Mouse (Mus musculus) heart, embryonic 15.5 days (tissue): ENCODE results near the gene Ppox. TPM values are rescaled to one million over a fixed set of nuclear protein-coding genes. Genes with fewer than 3 reads are reported as not detected.

ENCODE experiments used
- ATAC-seq: fragments of 200-750 bp; cut with Nextera tagmentation; replicated peaks from 2 replicates; pipeline ENCODE4 v1.8.0; 2017; ENCODE audit warnings: low read depth, moderate TSS enrichment; ENCODE audit not compliant: insufficient number of reproducible peaks, insufficient read depth, low FRiP score
- H3K27ac ChIP-seq: fragments of 300-500 bp; sonication (generic); 2 replicates; pipeline ENCODE4 v1.5.1; 2015; ENCODE audit warnings: mild to moderate bottlenecking, inconsistent platforms
- H3K27me3 ChIP-seq: fragments of 300-500 bp; sonication (generic); 2 replicates; pipeline ENCODE4 v1.6.1; 2015; ENCODE audit warnings: inconsistent platforms
- H3K36me3 ChIP-seq: fragments of 300-500 bp; sonication (generic); 2 replicates; pipeline ENCODE4 v1.6.1; 2015; ENCODE audit warnings: mild to moderate bottlenecking, inconsistent platforms
- H3K4me1 ChIP-seq: fragments of 300-500 bp; sonication (generic); replicated peaks from 2 replicates; pipeline ENCODE4 v1.6.1; 2015; ENCODE audit warnings: inconsistent platforms
- H3K4me2 ChIP-seq: fragments of 300-500 bp; sonication (generic); 2 replicates; pipeline ENCODE4 v1.6.1; 2015; ENCODE audit warnings: inconsistent platforms, mild to moderate bottlenecking, moderate library complexity
- H3K4me3 ChIP-seq: fragments of 300-500 bp; sonication (generic); 2 replicates; pipeline ENCODE4 v1.5.1; 2015; ENCODE audit warnings: mild to moderate bottlenecking, inconsistent platforms
- H3K9ac ChIP-seq: fragments of 300-500 bp; sonication (generic); 2 replicates; pipeline ENCODE4 v1.6.1; 2015; ENCODE audit warnings: mild to moderate bottlenecking, inconsistent platforms
- H3K9me3 ChIP-seq: fragments of 300-500 bp; sonication (generic); replicated peaks from 2 replicates; pipeline ENCODE4 v1.6.1; 2016; ENCODE audit warnings: inconsistent platforms
- WGBS: fragments of 180-500 bp; shearing (Covaris S2); methylation state at CpG from one replicate; pipeline ENCODE4 v1.1.7; 2015; ENCODE audit warnings: mixed read lengths; 5-methylcytosine and 5-hydroxymethylcytosine counted together
- polyA plus RNA-seq: library from polyadenylated mRNA; unstranded; fragments of >200 nt; fragmentation: Nextera tagmentation; extraction: Ambion mirVana; gene quantifications from 2 replicates; pipeline ENCODE4 v1.2.1, GENCODE M21; 2015

Gene Ppox
- polyA plus RNA-seq, 1 experiment from 2014 or later: 32.7 TPM

DNA sequence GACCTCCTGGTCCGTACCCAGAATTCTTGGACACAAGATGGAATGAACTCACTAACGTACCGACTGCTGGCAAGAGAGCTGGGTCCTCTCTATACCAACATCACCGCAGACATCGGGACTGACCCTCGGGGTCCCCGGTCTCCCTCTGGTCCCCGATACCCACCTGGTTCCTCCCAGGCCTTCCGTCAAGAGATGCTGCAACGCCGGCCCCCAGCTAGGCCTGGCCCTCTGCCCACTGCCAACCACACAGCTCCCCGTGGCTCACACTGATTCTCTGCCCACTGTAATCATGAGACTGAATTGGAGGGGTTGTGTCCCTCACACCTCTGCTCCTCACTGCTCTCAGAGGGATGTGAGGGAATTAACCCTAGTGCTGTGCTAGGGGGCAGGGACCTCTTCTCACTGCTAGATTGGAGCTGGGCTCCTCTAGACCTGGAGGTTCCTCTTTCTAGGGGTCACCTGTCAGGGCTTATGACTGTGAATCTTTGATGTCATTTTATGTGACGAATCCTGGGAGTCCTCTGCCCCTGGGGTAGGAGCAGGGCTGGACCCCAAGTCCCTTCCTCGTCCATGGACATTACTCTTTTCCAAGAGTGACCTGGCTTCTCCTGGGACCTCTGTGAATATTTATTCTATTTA is 4.8 kb downstream of the Ppox start:
- Histone ChIP-seq H3K9me3 (no peaks in the 10 kb centered on the region), H3K9ac (no peak overlapping the region), H3K4me2 (no peak overlapping the region), H3K27me3 (no peaks in the 10 kb centered on the region), H3K36me3 (peaks cover 54% of the 10 kb centered on the region), H3K4me1 (peaks cover 15% of the 10 kb centered on the region), H3K27ac (no peak overlapping the region), H3K4me3 (no peak overlapping the region)
- ATAC-seq: no peak
- WGBS: 87% methylated on average over 14 of the region's 14 CpGs

DNA sequence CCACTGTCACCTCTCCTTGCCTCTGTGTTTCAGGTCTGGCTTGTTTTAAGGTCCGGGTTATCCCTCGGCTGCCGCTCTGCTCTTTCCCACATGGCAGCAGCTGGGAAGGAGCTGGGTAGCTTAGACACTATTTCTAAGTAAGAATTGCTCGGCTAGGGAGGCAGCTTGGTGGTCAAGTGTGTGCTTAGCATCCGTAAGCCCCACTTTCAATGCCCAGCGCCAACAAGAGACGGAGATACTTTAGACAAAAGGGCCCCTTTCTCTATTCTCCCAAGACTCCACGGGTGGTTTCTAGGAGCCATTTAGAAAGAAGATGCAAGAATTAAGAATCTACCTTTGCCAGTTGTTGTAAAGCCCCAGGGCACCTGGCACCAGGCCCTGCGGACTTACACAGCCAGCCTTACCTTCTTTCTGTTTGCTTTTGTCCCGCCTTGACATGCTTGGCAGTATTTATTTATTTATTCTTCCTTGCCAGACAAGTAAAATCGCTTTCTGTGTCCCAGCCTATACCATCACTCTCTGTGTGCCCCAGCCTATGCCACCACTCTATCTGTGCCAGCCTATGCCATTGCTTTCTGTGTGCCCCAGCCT is 5.7 kb downstream of the Ppox start:
- H3K9me3 ChIP-seq: no peaks in the 10 kb centered on the region
- H3K4me1 ChIP-seq: peaks cover 18% of the 10 kb centered on the region
- peaks cover 54% of the 10 kb centered on the region for H3K36me3 ChIP-seq
- H3K27ac ChIP-seq: no peak overlapping the region
- H3K9ac ChIP-seq: no peak overlapping the region
- no peaks in the 10 kb centered on the region for H3K27me3 ChIP-seq
- ATAC-seq: no peak
- 90% methylated on average over 11 of the region's 11 CpGs for WGBS
- H3K4me2 ChIP-seq: no peak overlapping the region
- no peak overlapping the region for H3K4me3 ChIP-seq

DNA sequence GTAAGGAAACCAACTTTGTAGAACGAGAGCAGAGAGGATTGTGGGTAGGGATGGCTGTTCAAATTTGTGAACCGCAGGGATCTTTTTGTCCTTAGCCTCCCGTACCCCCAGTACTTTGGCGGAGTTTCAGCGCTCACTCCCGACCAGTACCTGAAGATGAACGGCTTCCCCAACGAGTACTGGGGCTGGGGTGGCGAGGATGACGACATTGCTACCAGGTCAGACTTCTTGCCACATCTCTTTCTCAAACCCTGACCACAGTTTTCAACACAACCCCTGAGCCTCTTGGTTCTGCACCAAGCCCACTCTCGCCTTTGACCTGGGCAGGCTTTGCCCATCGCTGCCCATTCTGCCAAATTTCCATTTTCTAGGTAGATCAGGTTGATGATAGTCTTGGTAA is 6.8 kb downstream of the Ppox start:
- ATAC-seq: no peak
- Histone ChIP-seq H3K36me3 (peaks cover 54% of the 10 kb centered on the region), H3K27me3 (no peaks in the 10 kb centered on the region), H3K9me3 (no peaks in the 10 kb centered on the region), H3K4me3 (no peak overlapping the region), H3K4me1 (peaks cover 12% of the 10 kb centered on the region), H3K27ac (no peak overlapping the region), H3K9ac (no peak overlapping the region), H3K4me2 (no peak overlapping the region)
- WGBS: 92% methylated on average over 12 of the region's 12 CpGs

DNA sequence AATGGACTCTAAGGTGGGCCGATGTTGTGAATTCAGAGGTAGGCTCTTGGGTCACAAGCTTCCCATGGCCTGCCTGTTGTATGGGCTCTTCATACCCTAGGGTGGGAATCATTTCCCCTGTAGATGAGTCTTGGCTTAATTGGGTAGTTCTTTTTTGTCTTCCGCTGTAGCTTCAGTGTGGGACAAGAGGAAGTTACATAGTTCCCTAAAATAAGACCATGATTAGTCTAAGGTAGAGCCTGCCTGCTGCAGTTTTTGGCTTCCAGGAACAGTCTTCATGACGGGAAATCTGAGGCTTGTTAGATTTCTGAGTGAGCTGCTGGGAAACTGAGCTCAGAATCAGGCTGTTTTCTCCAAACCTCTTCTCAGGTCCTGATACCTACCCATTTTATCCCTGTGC is 8.9 kb downstream of the Ppox start:
- ATAC-seq: no peak
- Histone ChIP-seq H3K36me3 (peaks cover 47% of the 10 kb centered on the region), H3K4me3 (no peak overlapping the region)

DNA sequence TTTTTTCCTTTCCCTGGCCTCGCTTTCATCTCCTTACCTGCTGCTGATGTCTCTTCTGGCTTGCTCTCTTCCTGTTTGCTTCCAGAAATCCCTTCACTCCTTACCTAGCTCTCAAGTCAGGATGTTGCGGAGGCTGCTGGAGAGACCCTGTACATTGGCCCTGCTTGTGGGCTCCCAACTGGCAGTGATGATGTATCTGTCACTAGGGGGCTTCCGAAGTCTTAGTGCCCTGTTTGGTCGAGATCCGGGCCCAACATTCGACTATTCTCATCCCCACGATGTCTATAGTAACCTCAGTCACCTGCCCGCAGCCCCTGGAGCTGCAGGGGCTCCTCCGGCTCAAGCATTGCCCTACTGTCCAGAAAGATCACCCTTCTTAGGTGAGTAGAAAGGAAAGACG is 9.4 kb downstream of the Ppox start:
- Histone ChIP-seq H3K36me3 (peaks cover 42% of the 10 kb centered on the region), H3K9me3 (no peaks in the 10 kb centered on the region), H3K4me3 (peak overlapping the region; percentile 89; the same call in 1 of the 2 replicates), H3K4me1 (peaks cover 12% of the 10 kb centered on the region), H3K27me3 (no peaks in the 10 kb centered on the region), H3K27ac (no peak overlapping the region), H3K4me2 (peak overlapping the region; percentile 83; the same call in 1 of the 2 replicates), H3K9ac (no peak overlapping the region)
- 62% methylated on average over 10 of the region's 10 CpGs for WGBS
- ATAC-seq: no peak

More for the DNA sequence above, 8.9 kb downstream of the Ppox start:
- Histone ChIP-seq H3K9ac (no peak overlapping the region), H3K4me2 (0 out of 2 replicates have a peak overlapping the region, but pooled peaks have one; percentile 83), H3K4me1 (peaks cover 12% of the 10 kb centered on the region), H3K27me3 (no peaks in the 10 kb centered on the region), H3K27ac (no peak overlapping the region), H3K9me3 (no peaks in the 10 kb centered on the region)
- 87% methylated on average over 3 of the region's 3 CpGs for WGBS

DNA sequence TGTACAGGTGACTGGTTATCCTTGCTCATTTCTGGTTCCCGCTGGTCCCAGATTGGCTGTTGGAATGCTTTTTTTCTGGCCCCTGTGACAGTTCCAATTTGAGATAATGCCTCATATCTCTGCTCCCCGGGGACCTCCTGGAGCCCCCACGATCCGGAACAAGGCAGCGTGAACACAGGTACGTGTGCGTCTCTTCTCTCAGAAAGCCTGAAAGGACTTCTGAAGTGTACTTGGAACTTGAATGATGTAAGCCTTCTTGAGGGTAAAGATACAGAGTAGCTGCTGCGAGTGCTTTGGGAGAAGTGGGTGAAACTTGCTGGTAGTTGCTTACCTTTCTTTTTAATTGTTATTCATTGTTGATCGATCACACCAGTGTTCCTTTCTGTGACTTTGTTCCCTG is 9.8 kb downstream of the Ppox start:
- 35% methylated on average over 9 of the region's 9 CpGs for WGBS
- H3K27ac ChIP-seq: 0 out of 2 replicates have a peak overlapping the region, but pooled peaks have one; percentile 72

DNA sequence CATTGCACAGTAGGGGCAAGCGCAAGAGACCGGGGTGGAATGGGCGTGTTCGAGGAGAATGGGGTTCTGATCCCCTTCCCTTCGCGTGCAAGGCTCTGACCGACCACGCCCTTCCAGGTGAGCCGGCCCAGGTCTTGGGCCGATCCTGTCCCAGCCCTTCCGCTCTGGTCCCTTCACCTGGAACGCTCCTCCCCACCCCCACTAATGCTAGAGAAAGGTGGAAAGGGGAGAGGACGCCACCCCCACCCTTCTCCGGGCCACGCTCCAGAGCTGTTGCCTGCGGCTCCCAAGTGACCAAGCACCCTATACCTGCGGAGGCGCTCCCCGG is 10.4 kb downstream of the Ppox start:
- ATAC-seq: peak; percentile 75
- WGBS: under 1% methylated on average over 19 of the region's 19 CpGs
- H3K27ac ChIP-seq: peak overlapping the region; percentile 72

More for the DNA sequence above, 9.8 kb downstream of the Ppox start:
- Histone ChIP-seq H3K4me1 (peaks cover 12% of the 10 kb centered on the region), H3K4me2 (peak overlapping the region; percentile 83), H3K9ac (peak overlapping the region; percentile 83), H3K27me3 (no peaks in the 10 kb centered on the region), H3K4me3 (peak overlapping the region; percentile 89), H3K9me3 (no peaks in the 10 kb centered on the region), H3K36me3 (peaks cover 38% of the 10 kb centered on the region)
- ATAC-seq: no peak

DNA sequence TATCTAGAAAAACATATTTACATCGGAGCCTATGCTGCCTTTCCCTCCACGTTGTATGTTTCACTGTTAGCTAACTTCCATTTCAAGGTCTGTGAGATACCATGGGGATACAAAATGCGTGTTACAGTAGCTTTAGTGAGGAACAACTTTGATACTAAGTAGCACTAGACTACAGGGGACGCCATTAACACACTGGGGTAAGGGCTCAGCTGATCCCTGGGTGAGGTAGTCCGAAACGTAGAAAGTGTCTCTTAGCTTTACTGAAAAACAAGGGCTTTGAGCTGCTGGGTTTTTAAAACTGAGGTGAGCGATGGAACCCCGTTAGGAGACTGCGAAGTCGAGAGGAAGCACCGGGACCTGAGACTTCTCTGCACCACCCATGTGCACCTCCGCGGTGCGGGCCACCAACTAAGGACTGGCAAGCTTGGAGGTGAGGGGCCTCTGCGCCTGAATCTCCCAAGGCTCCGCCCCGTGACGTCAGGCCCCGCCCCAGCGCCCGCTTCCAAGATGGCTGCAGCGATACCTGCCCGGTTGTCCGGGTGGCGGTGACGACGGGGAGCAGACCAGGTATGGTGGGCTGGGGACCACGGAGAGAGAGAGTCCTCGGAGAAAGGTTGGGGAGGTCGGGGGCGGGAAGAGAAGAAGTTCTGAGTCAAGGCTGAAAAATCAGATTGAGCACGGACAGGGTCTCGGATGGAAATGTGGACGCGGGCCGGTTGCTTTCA is 11.0 kb downstream of the Ppox start, which contains the start of gene B4galt3:
Gene B4galt3 (plus strand): TSS at position 481 of the 725 bp plus-strand sequence.
- peak within 1 kb of the TSS; percentile 83 for H3K4me2 ChIP-seq
- peak; percentile 92 for ATAC-seq
- 3% methylated on average over 36 of the region's 36 CpGs for WGBS
- peaks cover 12% of the 10 kb centered on the region for H3K4me1 ChIP-seq
- H3K27ac ChIP-seq: peak within 1 kb of the TSS; percentile 72
- peak within 1 kb of the TSS; percentile 83 for H3K9ac ChIP-seq
- H3K9me3 ChIP-seq: no peaks in the 10 kb centered on the region
- H3K27me3 ChIP-seq: no peaks in the 10 kb centered on the region
- H3K4me3 ChIP-seq: peak within 1 kb of the TSS; percentile 89
- peaks cover 26% of the 10 kb centered on the region for H3K36me3 ChIP-seq

More for the DNA sequence above, 10.4 kb downstream of the Ppox start:
- Histone ChIP-seq H3K9ac (peak overlapping the region; percentile 83), H3K9me3 (no peaks in the 10 kb centered on the region), H3K4me1 (peaks cover 12% of the 10 kb centered on the region), H3K36me3 (peaks cover 31% of the 10 kb centered on the region), H3K4me3 (peak overlapping the region; percentile 89), H3K4me2 (peak overlapping the region; percentile 83), H3K27me3 (no peaks in the 10 kb centered on the region)

DNA sequence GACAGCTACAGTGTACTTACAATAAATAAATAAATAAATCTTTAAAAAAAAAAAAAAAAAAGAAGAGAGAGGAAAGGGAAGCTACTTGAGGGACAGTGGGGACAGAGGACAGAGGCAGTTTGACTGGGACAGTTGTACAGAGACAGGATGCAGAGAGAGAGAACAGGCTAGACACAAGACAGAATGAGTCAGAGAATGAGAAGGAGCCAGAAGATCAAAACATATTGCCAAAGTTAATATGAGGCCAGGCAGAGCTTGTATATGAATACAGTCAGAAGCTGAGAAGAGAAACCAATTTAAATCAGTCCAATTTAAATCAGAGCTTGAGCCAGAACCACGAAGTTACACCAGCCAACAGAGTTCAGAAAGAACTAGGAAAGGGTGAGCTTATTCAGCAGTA is 12.6 kb downstream of the Ppox start:
- Histone ChIP-seq H3K9ac (no peak overlapping the region), H3K4me2 (no peak overlapping the region), H3K27ac (no peak overlapping the region), H3K27me3 (no peaks in the 10 kb centered on the region), H3K36me3 (peaks cover 10% of the 10 kb centered on the region), H3K4me1 (peaks cover 18% of the 10 kb centered on the region), H3K9me3 (no peaks in the 10 kb centered on the region), H3K4me3 (no peak overlapping the region)
- no peak for ATAC-seq
- WGBS: 71% methylated on average over 1 of the region's 1 CpGs

DNA sequence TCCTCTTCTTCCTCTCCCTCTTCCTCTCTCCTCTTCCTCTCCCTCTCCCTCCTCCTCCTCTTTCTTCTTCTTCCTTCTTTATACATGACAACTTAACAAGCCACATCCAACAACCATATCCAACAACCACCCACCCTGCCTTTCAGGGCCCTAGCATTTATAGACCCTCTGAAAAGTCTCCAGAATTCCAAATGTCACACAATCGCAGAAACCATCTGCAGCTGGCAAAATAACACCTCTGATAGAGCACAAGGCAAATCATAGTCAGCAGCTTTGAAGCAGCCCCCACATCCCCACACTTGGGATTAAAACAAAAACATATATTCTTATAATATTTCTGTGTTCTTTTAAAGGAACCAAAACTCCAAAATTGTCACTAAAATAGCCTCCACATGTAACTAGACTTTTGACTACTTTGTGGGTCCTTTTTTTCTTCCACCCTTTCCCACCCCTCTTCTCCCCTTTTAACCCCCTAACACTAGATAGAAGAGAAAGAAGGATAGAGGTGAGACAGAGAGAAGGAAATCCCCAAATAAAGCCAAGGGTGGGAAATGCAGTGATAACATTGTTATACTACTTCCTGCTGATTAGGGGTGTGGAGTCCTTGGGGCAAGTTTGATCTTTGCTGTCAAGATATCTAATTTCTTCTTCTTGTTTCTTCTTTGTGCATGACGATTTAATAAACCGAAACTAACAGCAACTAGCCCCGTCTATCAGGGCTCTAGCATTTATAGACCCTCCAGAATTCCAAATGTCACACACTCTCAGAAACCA is 14.8 kb downstream of the Ppox start:
- no peaks in the 10 kb centered on the region for H3K36me3 ChIP-seq
- peak overlapping the region; percentile 16; the same call in 1 of the 2 replicates for H3K27ac ChIP-seq
- WGBS: 47% methylated on average over 4 of the region's 4 CpGs
- H3K9ac ChIP-seq: no peak overlapping the region
- no peaks in the 10 kb centered on the region for H3K9me3 ChIP-seq
- H3K27me3 ChIP-seq: no peaks in the 10 kb centered on the region
- H3K4me3 ChIP-seq: no peak overlapping the region
- no peak for ATAC-seq
- peaks cover 20% of the 10 kb centered on the region for H3K4me1 ChIP-seq
- H3K4me2 ChIP-seq: no peak overlapping the region
